ENCODE assay signal across 8 mouse cellular contexts in the genomic region with DNA sequence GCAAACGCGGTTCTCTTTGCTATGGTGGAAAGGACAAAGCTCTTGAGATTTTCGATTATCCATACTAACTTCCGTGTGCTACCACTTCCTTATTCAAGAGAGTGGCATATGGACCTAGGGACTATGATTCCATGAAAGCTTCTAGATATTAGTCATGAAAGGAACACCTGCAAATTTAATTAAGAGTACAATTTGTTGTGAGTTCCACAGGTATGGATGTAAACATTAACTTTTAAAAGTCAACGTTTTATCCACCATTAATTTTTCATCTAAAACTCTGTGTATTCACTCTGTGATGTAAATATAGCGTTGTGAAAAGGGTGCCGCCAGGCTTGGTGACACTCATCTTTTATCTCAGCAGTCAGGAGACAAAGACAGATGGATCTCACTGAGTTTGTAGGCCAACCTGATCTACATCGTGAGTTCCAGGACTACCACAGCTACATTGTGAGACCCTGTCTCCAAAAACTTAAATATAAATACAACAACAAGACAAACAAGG. TPM values are rescaled to one million over a fixed set of nuclear protein-coding genes. Genes with fewer than 3 reads are reported as not detected.
DNase-seq lines count a peak whose midpoint lies in the region; ATAC-seq and TF ChIP-seq lines count a peak whose summit lies in the region.

No protein-coding gene starts in this region.

- no peak for TF ChIP-seq EP300 in lung, postnatal 0 days (IDR thresholded peaks at IDR 0.05)

- no peaks in the 10 kb centered on the region for H3K27me3 ChIP-seq in lung, postnatal 0 days (replicated peaks; ENCODE audit: insufficient read depth, low read length)
- no peaks in the 10 kb centered on the region for H3K27me3 ChIP-seq in embryonic facial prominence, embryonic 14.5 days (replicated peaks; ENCODE audit: control insufficient read depth, insufficient read depth, low read length)
- H3K27me3 ChIP-seq in limb, embryonic 14.5 days (ENCODE audit: control insufficient read depth, insufficient read depth, low read length), result no peaks in the 10 kb centered on the region
- no peaks in the 10 kb centered on the region for H3K27me3 ChIP-seq in stomach, embryonic 15.5 days (replicated peaks)

- no peaks in the 10 kb centered on the region for H3K36me3 ChIP-seq in lung, postnatal 0 days (ENCODE audit: insufficient read depth, low read length)
- H3K36me3 ChIP-seq in embryonic facial prominence, embryonic 14.5 days (ENCODE audit: control insufficient read depth, insufficient read depth, low read length), result no peaks in the 10 kb centered on the region
- H3K36me3 ChIP-seq in limb, embryonic 14.5 days (ENCODE audit: control insufficient read depth, insufficient read depth, low read length), result peaks cover 6% of the 10 kb centered on the region
- peaks cover 4% of the 10 kb centered on the region; the same call in 1 of the 2 replicates for H3K36me3 ChIP-seq in stomach, embryonic 15.5 days

- DNase-seq in lung, postnatal 0 days (ENCODE audit: low spot score), result no peak
- DNase-seq in lung, postnatal 4 days, result no peak
- no peak for DNase-seq in embryonic facial prominence, embryonic 14.5 days (ENCODE audit: low spot score)
- DNase-seq in limb, embryonic 14.5 days (ENCODE audit: low spot score), result no peak
- no peak for DNase-seq in spleen, postnatal 10 days (ENCODE audit: low spot score in 2 of 2)
- no peak for DNase-seq in gastrocnemius, postnatal 4 days (ENCODE audit: low spot score in 2 of 2)

- peak overlapping the region; percentile 82 for H3K4me3 ChIP-seq in lung, postnatal 0 days (ENCODE audit: low read depth, low read length)
- H3K4me3 ChIP-seq in embryonic facial prominence, embryonic 14.5 days (ENCODE audit: low read depth, low read length), result peak overlapping the region; percentile 82
- peak overlapping the region; percentile 71 for H3K4me3 ChIP-seq in limb, embryonic 14.5 days (replicated peaks; ENCODE audit: low read length)
- H3K4me3 ChIP-seq in stomach, embryonic 15.5 days (replicated peaks), result peak overlapping the region; percentile 94

- WGBS in lung, postnatal 0 days, result 2% methylated on average over 8 of the region's 8 CpGs
- WGBS in embryonic facial prominence, embryonic 14.5 days, result 18% methylated on average over 8 of the region's 8 CpGs
- 23% methylated on average over 8 of the region's 8 CpGs for WGBS in limb, embryonic 14.5 days
- 6% methylated on average over 8 of the region's 8 CpGs for WGBS in stomach, embryonic 15.5 days

- ATAC-seq in lung, postnatal 0 days, result no peak
- ATAC-seq in embryonic facial prominence, embryonic 14.5 days (ENCODE audit: low read depth), result no peak
- no peak for ATAC-seq in limb, embryonic 14.5 days (ENCODE audit: low FRiP score, low read depth)
- no peak for ATAC-seq in stomach, embryonic 15.5 days (ENCODE audit: insufficient read depth, low FRiP score, low read depth)
- no peak for ATAC-seq in frontal cortex, adult (ENCODE audit: low TSS enrichment)

- TF ChIP-seq POLR2A in limb, embryonic 14.5 days (IDR thresholded peaks at IDR 0.05; ENCODE audit: borderline replicate concordance, extremely low read depth, insufficient read depth, insufficient read length), result no peak

- no peaks in the 10 kb centered on the region for H3K9me3 ChIP-seq in lung, postnatal 0 days (ENCODE audit: low read length)
- H3K9me3 ChIP-seq in embryonic facial prominence, embryonic 14.5 days (ENCODE audit: control insufficient read depth, low read length), result no peaks in the 10 kb centered on the region
- no peaks in the 10 kb centered on the region for H3K9me3 ChIP-seq in limb, embryonic 14.5 days (ENCODE audit: control insufficient read depth, low read length)
- H3K9me3 ChIP-seq in stomach, embryonic 15.5 days, result no peaks in the 10 kb centered on the region

- H3K4me1 ChIP-seq in lung, postnatal 0 days (ENCODE audit: insufficient read depth, low read depth, low read length), result no peaks in the 10 kb centered on the region
- H3K4me1 ChIP-seq in embryonic facial prominence, embryonic 14.5 days (ENCODE audit: control insufficient read depth, insufficient read depth, low read length), result no peaks in the 10 kb centered on the region
- H3K4me1 ChIP-seq in limb, embryonic 14.5 days (ENCODE audit: control insufficient read depth, insufficient read depth, low read length), result peaks cover 3% of the 10 kb centered on the region; the same call in 1 of the 2 replicates
- H3K4me1 ChIP-seq in stomach, embryonic 15.5 days, result no peaks in the 10 kb centered on the region

- H3K4me2 ChIP-seq in lung, postnatal 0 days (replicated peaks; ENCODE audit: low read depth, low read length), result peak overlapping the region; percentile 81
- peak overlapping the region; percentile 65 for H3K4me2 ChIP-seq in embryonic facial prominence, embryonic 14.5 days (ENCODE audit: low read depth, low read length)
- H3K4me2 ChIP-seq in limb, embryonic 14.5 days (replicated peaks; ENCODE audit: low read depth, low read length, severe bottlenecking), result peak overlapping the region; percentile 57
- H3K4me2 ChIP-seq in stomach, embryonic 15.5 days, result peak overlapping the region; percentile 70

- no peak for TF ChIP-seq CTCF in lung, postnatal 0 days (IDR thresholded peaks at IDR 0.05)

- peak overlapping the region; percentile 54; the same call in 1 of the 2 replicates for H3K9ac ChIP-seq in lung, postnatal 0 days (replicated peaks; ENCODE audit: low read depth)
- H3K9ac ChIP-seq in embryonic facial prominence, embryonic 14.5 days (ENCODE audit: low read depth, low read length), result peak overlapping the region; percentile 69
- peak overlapping the region; percentile 69 for H3K9ac ChIP-seq in limb, embryonic 14.5 days (ENCODE audit: low read depth, low read length, severe bottlenecking)
- H3K9ac ChIP-seq in stomach, embryonic 15.5 days, result peak overlapping the region; percentile 65; the same call in 1 of the 2 replicates

- H3K27ac ChIP-seq in lung, postnatal 0 days (ENCODE audit: low read length), result peak overlapping the region; percentile 78; the same call in 1 of the 2 replicates
- no peak overlapping the region for H3K27ac ChIP-seq in embryonic facial prominence, embryonic 14.5 days (replicated peaks; ENCODE audit: low read depth, low read length)
- H3K27ac ChIP-seq in limb, embryonic 14.5 days (replicated peaks; ENCODE audit: low read depth, low read length), result no peak overlapping the region
- H3K27ac ChIP-seq in stomach, embryonic 15.5 days, result peak overlapping the region; percentile 90

RNA-seq across cellular contexts. Expression of a gene that starts 0.8 kb away (rescaled TPM):
- 8.8 and 9.0 TPM in 2 replicates for polyA plus RNA-seq in lung, postnatal 0 days (2015; fragmentation: Nextera tagmentation; extraction: Ambion mirVana)
- polyA plus RNA-seq in embryonic facial prominence, embryonic 14.5 days (2014; fragmentation: Nextera tagmentation; extraction: Ambion mirVana), result 7.3 and 10.4 TPM in 2 replicates
- polyA plus RNA-seq in limb, embryonic 14.5 days (2012; rRNA removed), result 3.4 and 5.3 TPM in 2 replicates
- polyA plus RNA-seq in limb, embryonic 14.5 days (2014; fragmentation: Nextera tagmentation; extraction: Ambion mirVana), result 9.4 and 10.3 TPM in 2 replicates
- polyA plus RNA-seq in stomach, embryonic 15.5 days (2015; fragmentation: Nextera tagmentation; extraction: Ambion mirVana), result 13.4 and 13.5 TPM in 2 replicates
- 1 to 10 TPM; 2.9 to 3.4 TPM for total RNA-seq in gastrocnemius, postnatal 4 days (2021)

RNA-seq across cellular contexts. Expression of a gene that starts 39.4 kb away (rescaled TPM):
- polyA plus RNA-seq in lung, postnatal 0 days (2015; fragmentation: Nextera tagmentation; extraction: Ambion mirVana), result 10.3 and 11.3 TPM in 2 replicates
- 12.7 and 17.0 TPM in 2 replicates for polyA plus RNA-seq in embryonic facial prominence, embryonic 14.5 days (2014; fragmentation: Nextera tagmentation; extraction: Ambion mirVana)
- polyA plus RNA-seq in limb, embryonic 14.5 days (2012; rRNA removed), result 5.4 and 7.1 TPM in 2 replicates
- 14.7 and 16.6 TPM in 2 replicates for polyA plus RNA-seq in limb, embryonic 14.5 days (2014; fragmentation: Nextera tagmentation; extraction: Ambion mirVana)
- 15.4 and 17.0 TPM in 2 replicates for polyA plus RNA-seq in stomach, embryonic 15.5 days (2015; fragmentation: Nextera tagmentation; extraction: Ambion mirVana)
- total RNA-seq in gastrocnemius, postnatal 4 days (2021), result 1 to 10 TPM; 4.9 to 5.6 TPM

RNA-seq across cellular contexts. Expression of a gene that starts 45.8 kb away (rescaled TPM):
- 3.4 and 3.9 TPM in 2 replicates for polyA plus RNA-seq in lung, postnatal 0 days (2015; fragmentation: Nextera tagmentation; extraction: Ambion mirVana)
- 3.1 and 4.0 TPM in 2 replicates for polyA plus RNA-seq in embryonic facial prominence, embryonic 14.5 days (2014; fragmentation: Nextera tagmentation; extraction: Ambion mirVana)
- 2.1 and 2.6 TPM in 2 replicates for polyA plus RNA-seq in limb, embryonic 14.5 days (2012; rRNA removed)
- 3.3 and 4.2 TPM in 2 replicates for polyA plus RNA-seq in limb, embryonic 14.5 days (2014; fragmentation: Nextera tagmentation; extraction: Ambion mirVana)
- 5.1 and 5.9 TPM in 2 replicates for polyA plus RNA-seq in stomach, embryonic 15.5 days (2015; fragmentation: Nextera tagmentation; extraction: Ambion mirVana)
- 1 to 10 TPM; 4.6 to 4.9 TPM for total RNA-seq in gastrocnemius, postnatal 4 days (2021)

Comparison
In these comparisons a context has a peak if more than half of its experiments do, and no peak if none do; other contexts are left out.
1. H3K27ac ChIP-seq: peak in lung, postnatal 0 days (single experiment) and stomach, embryonic 15.5 days (single experiment); none in embryonic facial prominence, embryonic 14.5 days (single experiment) and limb, embryonic 14.5 days (single experiment).
2. Peak in every context shown above with its lines, with median percentiles within 50 percentile points of each other: H3K4me2 ChIP-seq, H3K4me3 ChIP-seq and H3K9ac ChIP-seq.